Mouse (Mus musculus) heart, embryonic 10.5 days (tissue): ENCODE results near the gene Pole3. TPM values are rescaled to one million over a fixed set of nuclear protein-coding genes. Genes with fewer than 3 reads are reported as not detected.

ENCODE experiments used
- DNase-seq: peaks from one replicate; pipeline ENCODE4 v3.0.0-alpha.2; 2017; ENCODE audit warnings: low spot score
- H3K27ac ChIP-seq: fragments of 300-500 bp; sonication (generic); 2 replicates; pipeline ENCODE4 v1.5.1; 2016; ENCODE audit warnings: mild to moderate bottlenecking
- H3K27me3 ChIP-seq: fragments of 300-500 bp; sonication (generic); 2 replicates; pipeline ENCODE4 v1.6.1; 2016; ENCODE audit warnings: mild to moderate bottlenecking; ENCODE audit not compliant: poor library complexity, insufficient read depth, severe bottlenecking
- H3K36me3 ChIP-seq: fragments of 300-500 bp; sonication (generic); 2 replicates; pipeline ENCODE4 v1.6.1; 2016; ENCODE audit warnings: mild to moderate bottlenecking, moderate library complexity
- H3K4me1 ChIP-seq: fragments of 300-500 bp; sonication (generic); 2 replicates; pipeline ENCODE4 v1.6.1; 2016; ENCODE audit warnings: mild to moderate bottlenecking
- H3K4me3 ChIP-seq: fragments of 300-500 bp; sonication (generic); 2 replicates; pipeline ENCODE4 v1.5.1; 2016; ENCODE audit warnings: mild to moderate bottlenecking, moderate library complexity
- H3K9me3 ChIP-seq: fragments of 300-500 bp; sonication (generic); 2 replicates; pipeline ENCODE4 v1.6.1; 2016; ENCODE audit warnings: mild to moderate bottlenecking, moderate library complexity
- WGBS: fragments of 180-500 bp; shearing (Covaris S2); methylation state at CpG from one replicate; pipeline ENCODE4 v1.1.7; 2016; 5-methylcytosine and 5-hydroxymethylcytosine counted together
- polyA plus RNA-seq: library from polyadenylated mRNA; unstranded; fragments of >200 nt; fragmentation: Nextera tagmentation; extraction: Ambion mirVana; gene quantifications from 2 replicates; pipeline ENCODE4 v1.2.1, GENCODE M21; 2016

The Pole3 gene
- polyA plus RNA-seq = 72.1 and 87.4 TPM in 2 replicates

DNA sequence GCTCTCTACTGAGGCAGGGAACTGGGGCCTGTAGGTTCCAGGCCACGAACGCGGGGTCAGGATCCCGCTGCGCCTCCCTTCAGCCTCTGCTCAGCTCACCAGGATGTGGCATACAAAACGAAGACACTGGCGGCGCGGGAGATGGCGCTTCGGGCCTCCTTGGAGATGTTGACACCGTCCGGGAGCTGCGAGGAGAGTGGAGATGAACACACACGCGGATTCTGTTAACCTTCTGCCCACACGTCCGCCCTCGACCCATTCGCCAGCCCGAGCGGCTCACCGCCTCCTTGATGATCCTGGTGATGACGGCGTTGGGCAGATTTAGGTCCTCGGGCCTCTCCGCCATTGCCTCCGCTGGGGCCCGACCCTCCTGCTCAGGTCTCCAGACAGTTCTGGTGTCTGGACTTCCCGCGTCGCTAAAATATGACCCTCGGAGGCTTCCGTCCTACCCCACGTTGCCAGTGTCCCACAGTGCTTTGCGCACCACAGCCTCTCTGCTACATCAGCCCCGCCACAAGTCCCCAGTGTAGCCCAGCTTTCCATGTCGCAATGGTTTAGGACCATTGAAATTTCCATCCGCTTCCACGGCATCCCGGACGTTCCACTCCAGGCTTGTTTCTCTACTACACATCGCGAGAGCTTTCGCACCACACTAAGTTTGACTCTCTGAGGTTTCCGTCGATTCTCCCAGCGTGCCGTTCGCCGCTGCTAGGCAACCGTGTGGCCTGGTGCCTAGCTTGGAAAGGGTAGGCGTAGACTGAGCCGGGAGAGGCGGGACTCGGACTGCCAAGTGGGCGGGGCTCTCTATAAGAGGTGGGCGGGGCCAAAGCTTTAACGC, at the start of gene Pole3, which contains the start of gene 4933430I17Rik:
TSS of gene Pole3 (minus strand) at position 418 of the 838 bp plus-strand sequence.
TSS of gene 4933430I17Rik (plus strand) at position 719 of the 838 bp plus-strand sequence.
- Histone ChIP-seq H3K27ac (peak within 1 kb of the TSS; percentile 96), H3K4me3 (peak within 1 kb of the TSS; percentile 94), H3K4me1 (peaks cover 14% of the 10 kb centered on the region), H3K9me3 (no peaks in the 10 kb centered on the region), H3K27me3 (no peaks in the 10 kb centered on the region), H3K36me3 (peaks cover 18% of the 10 kb centered on the region)
- WGBS = under 1% methylated on average over 59 of the region's 59 CpGs
- DNase-seq = peak; percentile 99

GRCm38 (mm10) chr4:62570029-62570428, 45.2 kb upstream of the Pole3 start:
- Histone ChIP-seq H3K27ac (no peak overlapping the region), H3K4me1 (peaks cover 28% of the 10 kb centered on the region), H3K27me3 (peaks cover 71% of the 10 kb centered on the region), H3K4me3 (no peak overlapping the region), H3K9me3 (no peaks in the 10 kb centered on the region), H3K36me3 (no peaks in the 10 kb centered on the region)
- DNase-seq = no peak
- 26% methylated on average over 5 of the region's 5 CpGs for WGBS

DNA sequence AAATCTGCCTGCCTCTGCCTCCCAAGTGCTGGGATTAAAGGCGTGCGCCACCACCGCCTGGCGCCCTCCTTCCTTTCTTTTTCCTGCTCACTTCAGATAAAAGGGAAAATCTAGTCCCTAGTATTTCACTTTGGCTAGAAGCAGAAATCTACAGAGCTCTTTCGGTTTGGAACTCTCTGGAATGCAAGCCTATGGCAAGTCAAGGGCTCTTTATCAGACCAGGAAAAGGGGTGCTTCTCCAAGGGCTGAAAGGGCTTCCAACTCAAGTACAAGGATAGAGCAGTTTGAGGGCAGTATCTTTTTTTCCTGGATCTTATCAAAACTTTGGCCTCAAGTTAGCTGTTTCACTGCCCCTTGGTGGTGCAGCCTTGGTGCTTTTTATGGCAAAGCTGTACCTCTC, 44.7 kb upstream of the Pole3 start:
- 70% methylated on average over 5 of the region's 5 CpGs for WGBS

GRCm38 (mm10) chr4:62568359-62568758, 43.5 kb upstream of the Pole3 start:
- no peaks in the 10 kb centered on the region for H3K9me3 ChIP-seq
- 88% methylated on average over 1 of the region's 1 CpGs for WGBS
- H3K4me3 ChIP-seq = no peak overlapping the region
- H3K4me1 ChIP-seq = peaks cover 28% of the 10 kb centered on the region
- no peak for DNase-seq
- no peaks in the 10 kb centered on the region for H3K36me3 ChIP-seq
- H3K27ac ChIP-seq = no peak overlapping the region
- H3K27me3 ChIP-seq = peaks cover 87% of the 10 kb centered on the region

More for the DNA sequence above, 44.7 kb upstream of the Pole3 start:
- peaks cover 75% of the 10 kb centered on the region for H3K27me3 ChIP-seq
- H3K36me3 ChIP-seq = no peaks in the 10 kb centered on the region
- H3K4me1 ChIP-seq = peaks cover 28% of the 10 kb centered on the region
- H3K9me3 ChIP-seq = no peaks in the 10 kb centered on the region
- DNase-seq = no peak
- no peak overlapping the region for H3K27ac ChIP-seq
- H3K4me3 ChIP-seq = no peak overlapping the region

DNA sequence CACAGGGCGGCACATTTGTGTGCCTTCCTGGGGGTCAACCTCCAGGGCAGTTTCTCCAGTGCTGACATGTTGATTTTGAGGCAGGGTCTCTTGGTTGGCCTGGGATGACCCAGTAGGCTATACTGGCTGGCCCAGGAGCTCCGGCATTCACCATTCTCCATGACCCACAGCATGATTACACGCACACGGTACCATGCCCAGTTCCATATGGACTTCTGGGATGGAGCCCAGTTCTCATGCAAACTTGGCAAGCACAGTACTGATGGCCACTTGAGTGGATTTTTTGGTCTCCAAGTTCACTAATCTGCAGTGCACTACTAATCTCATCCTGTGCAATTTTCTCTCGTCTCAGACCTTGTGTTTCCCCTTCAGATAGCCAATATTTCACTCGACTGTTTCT, 42.8 kb upstream of the Pole3 start:
- H3K9me3 ChIP-seq = no peaks in the 10 kb centered on the region
- no peak overlapping the region for H3K4me3 ChIP-seq
- no peak for DNase-seq
- H3K4me1 ChIP-seq = peaks cover 28% of the 10 kb centered on the region
- no peaks in the 10 kb centered on the region for H3K36me3 ChIP-seq
- 86% methylated on average over 6 of the region's 6 CpGs for WGBS
- peaks cover 87% of the 10 kb centered on the region for H3K27me3 ChIP-seq
- H3K27ac ChIP-seq = 0 out of 2 replicates have a peak overlapping the region, but pooled peaks have one; percentile 11

DNA sequence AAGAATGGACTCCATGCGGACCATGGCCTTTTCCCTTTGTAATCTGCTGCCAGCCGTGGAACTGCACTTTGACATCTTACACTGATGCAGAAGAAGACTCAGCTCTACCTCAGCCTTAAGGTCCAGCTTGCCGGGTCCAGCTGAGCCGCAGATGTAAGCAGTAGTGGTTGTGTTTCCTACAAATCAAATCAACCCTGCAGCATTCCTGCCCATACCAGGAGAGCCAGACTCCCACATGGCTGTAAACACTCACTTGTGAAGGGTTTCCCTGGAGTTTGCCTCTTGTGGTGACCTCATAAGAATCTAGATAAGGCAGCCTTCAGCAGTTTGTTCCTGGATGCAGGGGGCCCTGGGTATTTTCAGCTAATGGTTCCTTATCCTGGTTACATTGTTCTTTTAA, 41.7 kb upstream of the Pole3 start:
- Histone ChIP-seq H3K4me3 (no peak overlapping the region), H3K27me3 (peaks cover 87% of the 10 kb centered on the region), H3K27ac (peak overlapping the region; percentile 49; the same call in 1 of the 2 replicates), H3K36me3 (no peaks in the 10 kb centered on the region), H3K9me3 (no peaks in the 10 kb centered on the region), H3K4me1 (peaks cover 28% of the 10 kb centered on the region)
- 45% methylated on average over 4 of the region's 4 CpGs for WGBS
- no peak for DNase-seq

- Histone ChIP-seq H3K9me3 (no peaks in the 10 kb centered on the region), H3K4me1 (peaks cover 19% of the 10 kb centered on the region), H3K27ac (peak overlapping the region; percentile 25; the same call in 1 of the 2 replicates), H3K36me3 (no peaks in the 10 kb centered on the region), H3K27me3 (peaks cover 81% of the 10 kb centered on the region), H3K4me3 (no peak overlapping the region)
- WGBS = 64% methylated on average over 4 of the region's 4 CpGs
- DNase-seq = no peak
Observed at GRCm38 (mm10) chr4:62562006-62562405, 37.1 kb upstream of the Pole3 start.

- Histone ChIP-seq H3K9me3 (no peaks in the 10 kb centered on the region), H3K4me1 (peaks cover 17% of the 10 kb centered on the region), H3K27me3 (peaks cover 77% of the 10 kb centered on the region), H3K4me3 (no peak overlapping the region), H3K27ac (peak overlapping the region; percentile 25; the same call in 1 of the 2 replicates), H3K36me3 (no peaks in the 10 kb centered on the region)
- 58% methylated on average over 3 of the region's 3 CpGs for WGBS
- DNase-seq = no peak
Observed at GRCm38 (mm10) chr4:62561630-62562001, 36.7 kb upstream of the Pole3 start.

DNA sequence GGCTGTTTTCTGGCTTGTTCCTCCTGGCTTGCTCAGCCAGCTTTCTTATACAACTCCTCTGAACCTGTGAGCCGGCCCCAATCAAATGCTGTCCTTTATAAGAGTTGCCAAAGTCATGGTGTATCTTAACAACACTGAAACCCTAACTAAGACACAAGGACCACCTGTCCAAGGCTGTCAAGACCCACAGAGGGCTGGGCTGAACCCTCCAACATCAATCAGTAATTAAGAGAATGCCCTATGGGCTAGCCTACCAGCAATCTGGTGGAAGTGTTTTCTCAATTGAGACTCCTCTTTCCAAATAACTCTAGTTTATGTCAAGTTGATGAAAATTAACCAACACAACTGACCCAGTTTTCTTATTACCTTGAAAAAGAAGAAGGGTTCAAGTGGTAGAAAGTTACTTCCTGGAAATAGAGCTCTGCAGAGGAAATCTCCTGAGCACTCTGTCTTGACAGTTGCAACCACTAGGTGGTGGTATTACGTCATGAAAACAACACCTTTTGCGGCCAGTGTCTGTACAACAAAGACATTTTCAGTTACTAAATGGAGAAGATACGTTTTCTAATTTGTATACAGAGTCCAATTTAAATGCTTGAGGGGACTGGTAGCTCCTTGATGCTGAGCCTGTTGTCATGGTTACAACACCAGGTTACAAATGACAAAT, 36.2 kb upstream of the Pole3 start:
- Histone ChIP-seq H3K4me3 (no peak overlapping the region), H3K36me3 (no peaks in the 10 kb centered on the region), H3K27ac (no peak overlapping the region), H3K27me3 (peaks cover 72% of the 10 kb centered on the region), H3K9me3 (no peaks in the 10 kb centered on the region), H3K4me1 (peaks cover 12% of the 10 kb centered on the region)
- WGBS = 24% methylated on average over 4 of the region's 4 CpGs
- DNase-seq = no peak

DNA sequence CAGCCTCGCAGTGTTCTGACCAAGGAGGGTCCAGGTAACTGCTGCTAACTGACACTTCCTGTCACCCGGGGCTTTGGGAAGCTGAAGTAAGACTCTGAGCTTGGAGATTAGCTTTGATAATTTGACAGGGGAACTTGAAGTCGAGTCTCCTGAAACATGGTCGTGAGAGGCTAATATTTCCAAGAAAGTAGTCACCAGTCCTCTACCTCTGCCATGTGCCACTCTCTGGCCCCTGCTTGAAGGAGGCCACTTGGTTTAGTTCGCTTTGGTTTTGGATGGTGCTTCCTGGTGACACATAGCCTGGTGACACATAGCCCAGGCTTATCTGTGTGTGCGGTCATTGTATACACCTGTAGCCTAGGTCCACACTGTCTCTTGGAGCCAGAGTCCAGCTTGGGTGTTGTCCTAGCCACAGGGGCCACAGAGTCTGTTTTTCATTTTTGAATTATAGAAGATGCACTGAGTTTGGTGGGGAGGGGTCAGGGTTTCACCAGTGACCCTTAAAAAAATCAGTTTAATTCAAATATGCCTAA, 35.0 kb upstream of the Pole3 start, which contains the start of gene Rgs3:
TSS of gene Rgs3 (plus strand) at position 51 of the 533 bp plus-strand sequence.
- WGBS = 48% methylated on average over 6 of the region's 6 CpGs
- no peak within 1 kb of the TSS for H3K4me3 ChIP-seq
- DNase-seq = no peak
- peaks cover 12% of the 10 kb centered on the region for H3K4me1 ChIP-seq
- no peaks in the 10 kb centered on the region for H3K9me3 ChIP-seq
- H3K27me3 ChIP-seq = peaks cover 60% of the 10 kb centered on the region
- H3K27ac ChIP-seq = no peak within 1 kb of the TSS
- H3K36me3 ChIP-seq = no peaks in the 10 kb centered on the region

GRCm38 (mm10) chr4:62557436-62557835, 32.6 kb upstream of the Pole3 start:
- WGBS = 54% methylated on average over 3 of the region's 3 CpGs
- H3K36me3 ChIP-seq = no peaks in the 10 kb centered on the region

DNA sequence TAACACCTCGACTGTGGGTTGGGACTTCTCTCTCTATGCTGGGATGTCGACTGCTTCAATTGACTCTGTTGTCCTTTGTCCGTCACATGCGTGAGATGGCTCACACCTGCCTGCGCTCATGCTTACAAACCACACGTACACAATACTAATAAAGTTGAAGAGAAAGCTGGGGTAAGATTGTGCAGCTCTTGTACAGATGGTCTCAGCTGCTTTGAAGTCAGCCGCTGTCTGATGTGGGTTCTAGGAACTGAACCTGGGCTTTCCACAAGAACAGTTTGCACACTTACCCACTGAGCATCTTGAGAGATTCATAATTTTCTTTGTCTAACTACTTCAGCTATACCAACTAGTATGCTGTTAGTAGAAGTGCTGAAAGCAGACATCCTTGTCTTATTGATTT, 27.1 kb upstream of the Pole3 start:
- WGBS = 78% methylated on average over 7 of the region's 7 CpGs
- H3K27me3 ChIP-seq = peaks cover 9% of the 10 kb centered on the region

More at GRCm38 (mm10) chr4:62557436-62557835, 32.6 kb upstream of the Pole3 start:
- H3K9me3 ChIP-seq = no peaks in the 10 kb centered on the region
- DNase-seq = no peak
- H3K4me1 ChIP-seq = peaks cover 12% of the 10 kb centered on the region
- H3K27ac ChIP-seq = peak overlapping the region; percentile 13; the same call in 1 of the 2 replicates
- H3K4me3 ChIP-seq = no peak overlapping the region
- peaks cover 41% of the 10 kb centered on the region for H3K27me3 ChIP-seq

DNA sequence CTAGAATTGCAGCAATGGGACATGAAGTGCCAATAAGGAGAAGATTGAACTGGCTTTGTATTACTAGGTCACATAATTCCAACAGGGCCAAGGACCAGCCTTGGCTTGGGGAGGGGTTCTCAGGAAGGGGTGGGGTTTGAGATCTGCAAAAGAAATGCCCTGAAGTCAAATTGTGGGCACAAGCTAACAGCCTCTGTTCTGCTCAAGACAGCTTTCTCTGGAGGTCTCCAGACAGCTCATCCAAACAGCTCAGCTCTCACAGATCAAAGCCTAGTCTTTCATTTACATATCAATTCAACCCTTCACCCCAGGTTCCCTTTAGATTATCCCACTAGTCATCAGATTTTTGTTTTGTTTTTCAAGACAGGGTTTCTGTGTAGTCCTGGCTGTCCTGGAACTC, 19.9 kb upstream of the Pole3 start:
- Histone ChIP-seq H3K9me3 (no peaks in the 10 kb centered on the region), H3K36me3 (no peaks in the 10 kb centered on the region), H3K27ac (no peak overlapping the region), H3K27me3 (peaks cover 5% of the 10 kb centered on the region; the same call in 1 of the 2 replicates), H3K4me3 (no peak overlapping the region), H3K4me1 (no peaks in the 10 kb centered on the region)
- no peak for DNase-seq

More for the DNA sequence above, 27.1 kb upstream of the Pole3 start:
- Histone ChIP-seq H3K4me3 (no peak overlapping the region), H3K36me3 (no peaks in the 10 kb centered on the region), H3K4me1 (peaks cover 3% of the 10 kb centered on the region; the same call in 1 of the 2 replicates), H3K27ac (no peak overlapping the region), H3K9me3 (no peaks in the 10 kb centered on the region)
- DNase-seq = no peak
